Comparison of ENCODE assay signal across 8 mouse cellular contexts in the genomic region with DNA sequence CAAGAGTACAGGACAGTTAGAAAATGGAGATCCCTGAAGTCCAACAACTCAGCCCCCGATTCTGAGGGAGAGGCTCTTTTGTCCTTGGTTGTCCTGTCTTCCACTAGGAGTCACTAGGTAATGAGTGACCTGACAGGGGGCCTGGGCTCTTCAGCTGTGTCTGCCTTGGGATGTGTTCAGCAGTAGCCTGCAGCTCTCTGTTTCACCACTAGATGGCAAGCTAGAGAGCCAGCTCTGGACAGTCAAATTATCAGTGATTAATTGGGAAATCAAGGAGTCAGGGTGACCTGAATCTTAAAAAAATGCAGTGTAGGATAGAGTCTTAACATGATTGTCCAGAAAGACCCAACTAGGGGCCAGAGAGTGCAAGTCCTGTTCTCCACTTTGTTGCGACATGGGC. TPM values are rescaled to one million over a fixed set of nuclear protein-coding genes. Genes with fewer than 3 reads are reported as not detected.
DNase-seq lines count a peak whose midpoint lies in the region; ATAC-seq lines count a peak whose summit lies in the region.

No protein-coding gene starts in this region.

- ATAC-seq in erythroblast, adult 5-6 weeks (replicated peaks; ENCODE audit: low FRiP score, poor library complexity, severe bottlenecking), result peak; percentile 74

- intact Hi-C loops in left cerebral cortex, postnatal 14 days (cut with DNase I), result no loop called here
- intact Hi-C loops in left cerebral cortex, postnatal 25 days (cut with DNase I), result no loop called here

- DNase-seq in cerebellum, postnatal 25 days, result peak; percentile 65 to 77
- DNase-seq in cerebellum, adult 8-10 months, result no peak
- DNase-seq in left cerebral cortex, postnatal 14 days (ENCODE audit: low spot score in 2 of 2), result peak; percentile 47 to 53
- no peak for DNase-seq in left cerebral cortex, postnatal 25 days (ENCODE audit: low spot score in 2 of 2)
- DNase-seq in MN1 (ENCODE audit: low spot score), result peak; percentile 46
- DNase-seq in lung, postnatal 25 days (ENCODE audit: low spot score), result peak; percentile 6
- no peak for DNase-seq in ovary, postnatal 10 days (ENCODE audit: low spot score)

RNA-seq across cellular contexts. Expression of a gene that starts 53.3 kb away (rescaled TPM):
- 100 to 1,000 TPM in 1 of 2 experiments, 10 to 100 TPM in 1; 85.0 to 100 TPM for total RNA-seq in left cerebral cortex, postnatal 14 days (2021)
- 10 to 100 TPM; 77.1 to 79.3 TPM for total RNA-seq in left cerebral cortex, postnatal 25 days (2021)
- not detected in 2 replicates for total RNA-seq in erythroblast, adult 5-6 weeks (2015; ENCODE audit: low replicate concordance)
- not detected in 2 replicates for total RNA-seq in erythroblast, adult 5-6 weeks (2017; ENCODE audit: low replicate concordance)

Comparison
In these comparisons a context has a peak if more than half of its experiments do, and no peak if none do; other contexts are left out.
1. DNase-seq: peak in cerebellum, postnatal 25 days (2 of 2), left cerebral cortex, postnatal 14 days (2 of 2), MN1 (single experiment) and lung, postnatal 25 days (single experiment); none in cerebellum, adult 8-10 months (single experiment), left cerebral cortex, postnatal 25 days (0 of 2) and ovary, postnatal 10 days (single experiment).
2. RNA of a gene that starts 53.3 kb away (total RNA-seq): 85.0 to 100 TPM in left cerebral cortex, postnatal 14 days and 77.1 to 79.3 TPM in left cerebral cortex, postnatal 25 days; not detected in erythroblast, adult 5-6 weeks; every median in the first group is over 10 times any median in the second.